Mouse (Mus musculus) heart, adult 2 months (tissue): Measurements from ENCODE around the gene Pfkfb4. TPM values are rescaled to one million over a fixed set of nuclear protein-coding genes. Genes with fewer than 3 reads are reported as not detected.

Source experiments
- DNase-seq, 2 experiments: peaks; one replicate each; pipeline ENCODE4 v3.0.0; 2021
- H3K27ac ChIP-seq: fragments of 200-600 bp; 2 replicates; pipeline ENCODE4 v1.8.1; 2022
- H3K27me3 ChIP-seq: fragments of 200-500 bp; 2 replicates; pipeline ENCODE4 v1.6.1; 2012; ENCODE audit warnings: mild to moderate bottlenecking, low read length, inconsistent platforms, mixed read lengths; ENCODE audit not compliant: control insufficient read depth, insufficient read depth
- H3K36me3 ChIP-seq: fragments of 200-500 bp; 2 replicates; pipeline ENCODE4 v1.6.1; 2012; ENCODE audit warnings: low read length, inconsistent platforms; ENCODE audit not compliant: control insufficient read depth, insufficient read depth
- H3K4me1 ChIP-seq: fragments of 200-500 bp; 2 replicates; pipeline ENCODE4 v1.6.1; 2011; ENCODE audit warnings: low read length; ENCODE audit not compliant: control insufficient read depth, insufficient read depth
- H3K4me3 ChIP-seq: fragments of 200-600 bp; 2 replicates; pipeline ENCODE4 v1.8.1; 2022
- H3K79me2 ChIP-seq: fragments of 200-500 bp; replicated peaks from 2 replicates; pipeline ENCODE4 v1.6.1; 2012; ENCODE audit warnings: mild to moderate bottlenecking, inconsistent platforms, low read length, moderate library complexity, mixed read lengths; ENCODE audit not compliant: control insufficient read depth, insufficient read depth
- H3K9ac ChIP-seq: fragments of 200-500 bp; 2 replicates; pipeline ENCODE4 v1.6.1; 2012; ENCODE audit warnings: low read depth, mild to moderate bottlenecking, control low read depth, inconsistent platforms, low read length, mixed read lengths
- CTCF ChIP-seq: fragments of 200-600 bp; IDR thresholded peaks from 2 replicates; pipeline ENCODE4 v1.8.1; 2022; ENCODE audit warnings: antibody characterized with exemption, mild to moderate bottlenecking, moderate library complexity
- EP300 ChIP-seq: fragments of 200-500 bp; IDR thresholded peaks from 2 replicates; pipeline ENCODE4 v1.6.1; 2011; ENCODE audit warnings: low read depth, low read length, control low read depth; ENCODE audit not compliant: insufficient read depth
- POLR2A ChIP-seq: fragments of 200-500 bp; IDR thresholded peaks from 2 replicates; pipeline ENCODE4 v1.6.1; 2011; ENCODE audit warnings: mild to moderate bottlenecking, low read depth, low read length, control low read depth; ENCODE audit not compliant: insufficient read depth
- WGBS: fragments of 180-500 bp; shearing (Covaris S2); methylation state at CpG from one replicate; pipeline ENCODE4 v1.1.7; 2018; 5-methylcytosine and 5-hydroxymethylcytosine counted together
- intact Hi-C: fragments of 180-260 bp; cut with DNase I; formaldehyde crosslinking; loops from one replicate; pipeline ENCODE4 v1.15.1; 2025
- long read RNA-seq: library from polyadenylated mRNA; stranded (forward); transcript quantifications from one replicate; pipeline ENCODE4 v2.0.0, GENCODE M21; 2021
- polyA plus RNA-seq: library from polyadenylated mRNA; depleted of rRNA; stranded (reverse); fragments of >200 nt; gene quantifications from 2 replicates; pipeline ENCODE4 v1.2.3, GENCODE M21; 2012; rRNA removed
- total RNA-seq, 2 experiments: library from RNA; stranded (reverse); gene quantifications; 2 replicates each; pipeline ENCODE4 v1.2.3; 2021

The Pfkfb4 gene
- total RNA-seq (1 to 10 TPM; 1.3 to 1.9 TPM), polyA plus RNA-seq (7.3 and 7.4 TPM in 2 replicates)
- long read RNA-seq, partial matches to known transcripts, result 0 of 3 reads
- long read RNA-seq, other reads (novel, unspliced or antisense), result 1 of 3 reads

GRCm38 (mm10) chr9:108991428-108992084 lies at the start of gene Pfkfb4:
TSS of gene Pfkfb4 (plus strand) at chr9:108991778.
- no peaks in the 10 kb centered on the region for H3K79me2 ChIP-seq
- TF ChIP-seq EP300 (peak; percentile 62; the same call in 1 of the 2 replicates), POLR2A (peak; percentile 98), CTCF (no peak)
- peak within 1 kb of the TSS; percentile 56 for H3K4me3 ChIP-seq
- WGBS, result under 1% methylated on average over 31 of the region's 31 CpGs
- peak within 1 kb of the TSS; percentile 58 for H3K9ac ChIP-seq
- peak within 1 kb of the TSS; percentile 64 for H3K27ac ChIP-seq
- H3K4me1 ChIP-seq, result peaks cover 10% of the 10 kb centered on the region
- peak; percentile 91 to 98 for DNase-seq
- intact Hi-C loops, result no loop called here
- H3K36me3 ChIP-seq, result no peaks in the 10 kb centered on the region
- no peaks in the 10 kb centered on the region for H3K27me3 ChIP-seq

GRCm38 (mm10) chr9:108945111-108945510 lies 46.5 kb upstream of the Pfkfb4 start:
- intact Hi-C loops, result no loop called here
- Histone ChIP-seq H3K27ac (no peak overlapping the region), H3K36me3 (peaks cover 13% of the 10 kb centered on the region), H3K9ac (no peak overlapping the region), H3K79me2 (no peaks in the 10 kb centered on the region; the same call in 1 of the 2 replicates), H3K4me3 (no peak overlapping the region), H3K27me3 (no peaks in the 10 kb centered on the region), H3K4me1 (peaks cover 3% of the 10 kb centered on the region; the same call in 1 of the 2 replicates)
- TF ChIP-seq CTCF (no peak), POLR2A (no peak), EP300 (no peak)
- WGBS, result 78% methylated on average over 9 of the region's 9 CpGs
- no peak for DNase-seq

GRCm38 (mm10) chr9:108945608-108946007 lies 46.0 kb upstream of the Pfkfb4 start:
- intact Hi-C loops, result no loop called here
- peaks cover 11% of the 10 kb centered on the region for H3K36me3 ChIP-seq
- no peak overlapping the region for H3K27ac ChIP-seq
- TF ChIP-seq CTCF (no peak), POLR2A (no peak), EP300 (no peak)
- no peaks in the 10 kb centered on the region; the same call in 1 of the 2 replicates for H3K79me2 ChIP-seq
- H3K27me3 ChIP-seq, result no peaks in the 10 kb centered on the region
- H3K9ac ChIP-seq, result no peak overlapping the region
- H3K4me3 ChIP-seq, result no peak overlapping the region
- no peak for DNase-seq
- peaks cover 3% of the 10 kb centered on the region; the same call in 1 of the 2 replicates for H3K4me1 ChIP-seq
- 74% methylated on average over 5 of the region's 5 CpGs for whole genome bisulfite sequencing

- H3K36me3 ChIP-seq, result no peaks in the 10 kb centered on the region; the same call in 1 of the 2 replicates
- TF ChIP-seq POLR2A (no peak), EP300 (no peak), CTCF (no peak)
Measured at GRCm38 (mm10) chr9:108949231-108949966, 42.2 kb upstream of the Pfkfb4 start.

GRCm38 (mm10) chr9:108949967-108950728 lies 41.4 kb upstream of the Pfkfb4 start:
- Histone ChIP-seq H3K36me3 (no peaks in the 10 kb centered on the region; the same call in 1 of the 2 replicates), H3K9ac (no peak overlapping the region), H3K4me3 (no peak overlapping the region), H3K27ac (no peak overlapping the region), H3K79me2 (no peaks in the 10 kb centered on the region), H3K27me3 (no peaks in the 10 kb centered on the region), H3K4me1 (no peaks in the 10 kb centered on the region)
- TF ChIP-seq POLR2A, result no peak
- 0 out of 2 replicates have a peak, but pooled peaks have one; percentile 0 for TF ChIP-seq EP300
- 77% methylated on average over 9 of the region's 9 CpGs for WGBS
- peak in 1 of 2 experiments; percentile 36 for DNase-seq
- intact Hi-C loops, result no loop called here

More at GRCm38 (mm10) chr9:108949231-108949966, 42.2 kb upstream of the Pfkfb4 start:
- intact Hi-C loops, result no loop called here
- Histone ChIP-seq H3K27me3 (no peaks in the 10 kb centered on the region), H3K79me2 (no peaks in the 10 kb centered on the region), H3K4me1 (no peaks in the 10 kb centered on the region), H3K27ac (no peak overlapping the region), H3K4me3 (no peak overlapping the region), H3K9ac (no peak overlapping the region)
- 47% methylated on average over 13 of the region's 13 CpGs for WGBS
- peak; percentile 53 to 58 for DNase-seq
